Mouse (Mus musculus): ENCODE measurements around the gene Sag.

DNA sequence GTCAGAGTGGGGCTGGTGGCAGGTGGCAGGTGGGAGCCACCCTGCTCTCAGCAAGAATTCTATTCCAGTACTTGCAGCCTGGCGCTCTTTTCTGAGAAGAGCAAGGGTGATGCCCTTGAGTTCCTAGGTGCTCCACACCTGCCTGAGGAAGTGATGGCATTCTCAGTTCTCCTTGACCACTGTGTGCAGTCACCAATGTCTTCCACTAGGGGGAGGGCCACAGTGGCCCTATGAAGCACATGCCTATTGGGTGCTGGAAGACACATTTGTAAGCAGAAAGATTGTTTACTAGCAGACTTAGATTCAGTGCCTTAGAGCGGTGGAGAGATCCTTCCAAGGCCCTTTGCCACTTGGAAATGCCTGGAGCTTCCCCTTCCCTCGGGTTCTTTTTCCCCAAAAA, 37.2 kb upstream of the Sag start:
- peak; percentile 70 for TF ChIP-seq CTCF (IDR thresholded peaks at IDR 0.05; ENCODE audit: borderline replicate concordance, insufficient read depth, low read depth, low read length)
- no peak for TF ChIP-seq POLR2A (IDR thresholded peaks at IDR 0.05; ENCODE audit: borderline replicate concordance, insufficient read depth, low read length)

Measured in cerebellum, adult 2 months (tissue).